Mouse (Mus musculus): ENCODE data around the gene Ntsr2. TPM values are rescaled to one million over a fixed set of nuclear protein-coding genes. Genes with fewer than 3 reads are reported as not detected.

The Ntsr2 gene
- polyA plus RNA-seq (2014; fragmentation: Nextera tagmentation; extraction: Ambion mirVana): not detected in 2 replicates

- peak; percentile 56 for ATAC-seq (replicated peaks; ENCODE audit: low FRiP score)
- Histone ChIP-seq H3K27ac (ENCODE audit: low read depth, low read length) (no peak within 1 kb of the TSS), H3K36me3 (ENCODE audit: control insufficient read depth, insufficient read depth, low read length) (no peaks in the 10 kb centered on the region), H3K9me3 (ENCODE audit: control insufficient read depth, low read length) (no peaks in the 10 kb centered on the region), H3K9ac (ENCODE audit: low read depth, low read length) (no peak within 1 kb of the TSS), H3K4me1 (replicated peaks; ENCODE audit: control insufficient read depth, insufficient read depth, low read length) (no peaks in the 10 kb centered on the region), H3K27me3 (replicated peaks; ENCODE audit: control insufficient read depth, insufficient read depth, low read length) (peaks cover 30% of the 10 kb centered on the region), H3K4me2 (peak within 1 kb of the TSS; percentile 45), H3K4me3 (ENCODE audit: low read depth, low read length) (no peak within 1 kb of the TSS; the same call in 1 of the 2 replicates)
- DNase-seq (ENCODE audit: low spot score): peak; percentile 69
- 10% methylated on average over 58 of the region's 58 CpGs for WGBS
Observed at GRCm38 (mm10) chr12:16653332-16654093, at the start of gene Ntsr2. TSS of gene Ntsr2 (plus strand) at chr12:16653382.

- Histone ChIP-seq H3K36me3 (ENCODE audit: control insufficient read depth, insufficient read depth, low read length) (no peaks in the 10 kb centered on the region), H3K4me2 (no peak overlapping the region), H3K9ac (ENCODE audit: low read depth, low read length) (no peak overlapping the region), H3K27me3 (replicated peaks; ENCODE audit: control insufficient read depth, insufficient read depth, low read length) (no peaks in the 10 kb centered on the region), H3K4me1 (replicated peaks; ENCODE audit: control insufficient read depth, insufficient read depth, low read length) (no peaks in the 10 kb centered on the region), H3K9me3 (ENCODE audit: control insufficient read depth, low read length) (no peaks in the 10 kb centered on the region), H3K4me3 (ENCODE audit: low read depth, low read length) (no peak overlapping the region), H3K27ac (ENCODE audit: low read depth, low read length) (no peak overlapping the region)
- no peak for ATAC-seq (replicated peaks; ENCODE audit: low FRiP score)
- WGBS: 67% methylated on average over 5 of the region's 5 CpGs
- DNase-seq (ENCODE audit: low spot score): no peak
Observed at GRCm38 (mm10) chr12:16605624-16606023, 47.6 kb upstream of the Ntsr2 start.

- no peaks in the 10 kb centered on the region for H3K36me3 ChIP-seq (ENCODE audit: control insufficient read depth, insufficient read depth, low read length)
- ATAC-seq (replicated peaks; ENCODE audit: low FRiP score) (no peak), DNase-seq (ENCODE audit: low spot score) (no peak)
- no peak within 1 kb of the TSS for H3K27ac ChIP-seq (ENCODE audit: low read depth, low read length)
- no peaks in the 10 kb centered on the region for H3K4me1 ChIP-seq (replicated peaks; ENCODE audit: control insufficient read depth, insufficient read depth, low read length)
- WGBS: 79% methylated on average over 2 of the region's 2 CpGs
- no peak within 1 kb of the TSS for H3K4me2 ChIP-seq
- no peak within 1 kb of the TSS for H3K9ac ChIP-seq (ENCODE audit: low read depth, low read length)
- H3K4me3 ChIP-seq (ENCODE audit: low read depth, low read length): no peak within 1 kb of the TSS
- H3K27me3 ChIP-seq (replicated peaks; ENCODE audit: control insufficient read depth, insufficient read depth, low read length): no peaks in the 10 kb centered on the region
- no peaks in the 10 kb centered on the region for H3K9me3 ChIP-seq (ENCODE audit: control insufficient read depth, low read length)
Observed at GRCm38 (mm10) chr12:16610936-16611335, 42.2 kb upstream of the Ntsr2 start, which contains the start of gene Lpin1. TSS of gene Lpin1 (minus strand) at chr12:16610966.

DNA sequence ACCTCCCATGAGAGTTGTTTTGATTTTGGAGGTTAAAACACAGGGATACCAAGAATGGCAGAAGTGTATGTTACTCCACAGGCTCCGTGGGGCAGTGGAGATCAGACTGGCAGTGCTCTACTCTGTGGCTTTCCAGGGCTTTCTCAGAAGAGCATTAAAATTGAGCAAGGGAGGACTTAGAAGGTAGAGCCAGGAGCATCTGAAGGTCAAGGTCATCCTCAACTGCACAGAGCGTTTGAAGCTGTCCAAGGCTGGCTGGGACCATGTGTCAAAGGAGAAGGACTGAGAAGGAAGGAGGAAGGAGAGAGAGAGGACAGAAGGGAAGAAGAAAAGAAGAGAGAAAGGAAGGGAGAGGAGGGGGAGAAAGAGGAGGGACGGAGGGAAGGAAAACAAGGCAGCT, 38.6 kb upstream of the Ntsr2 start:
- no peaks in the 10 kb centered on the region for H3K9me3 ChIP-seq (ENCODE audit: control insufficient read depth, low read length)
- no peaks in the 10 kb centered on the region for H3K27me3 ChIP-seq (replicated peaks; ENCODE audit: control insufficient read depth, insufficient read depth, low read length)
- ATAC-seq (replicated peaks; ENCODE audit: low FRiP score): no peak
- no peaks in the 10 kb centered on the region for H3K4me1 ChIP-seq (replicated peaks; ENCODE audit: control insufficient read depth, insufficient read depth, low read length)
- DNase-seq (ENCODE audit: low spot score): no peak
- H3K4me2 ChIP-seq: no peak overlapping the region
- WGBS: 61% methylated on average over 3 of the region's 3 CpGs
- H3K4me3 ChIP-seq (ENCODE audit: low read depth, low read length): no peak overlapping the region
- H3K27ac ChIP-seq (ENCODE audit: low read depth, low read length): no peak overlapping the region
- no peaks in the 10 kb centered on the region for H3K36me3 ChIP-seq (ENCODE audit: control insufficient read depth, insufficient read depth, low read length)
- no peak overlapping the region for H3K9ac ChIP-seq (ENCODE audit: low read depth, low read length)

DNA sequence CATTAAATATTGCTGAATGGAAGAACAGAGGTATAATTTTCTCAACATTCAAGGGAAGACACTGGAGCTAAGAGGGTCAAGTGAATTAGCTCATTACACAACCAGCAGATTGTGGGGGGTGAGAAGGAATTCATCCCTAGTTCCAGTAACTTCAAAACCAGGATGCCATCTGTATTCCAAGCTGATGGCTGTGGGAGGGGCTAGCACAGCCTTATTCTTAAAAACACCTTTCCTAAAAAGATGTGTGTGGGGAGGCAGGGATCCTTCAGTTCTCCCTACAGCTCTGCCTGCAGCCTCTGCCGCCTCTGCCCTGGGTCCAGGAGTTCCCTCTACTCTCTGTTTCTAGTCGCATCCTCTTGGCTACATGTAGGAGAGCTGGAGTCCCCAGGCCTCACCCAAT, 37.4 kb upstream of the Ntsr2 start:
- Histone ChIP-seq H3K4me3 (ENCODE audit: low read depth, low read length) (no peak overlapping the region), H3K4me2 (no peak overlapping the region), H3K27ac (ENCODE audit: low read depth, low read length) (no peak overlapping the region), H3K4me1 (replicated peaks; ENCODE audit: control insufficient read depth, insufficient read depth, low read length) (no peaks in the 10 kb centered on the region), H3K36me3 (ENCODE audit: control insufficient read depth, insufficient read depth, low read length) (no peaks in the 10 kb centered on the region), H3K9ac (ENCODE audit: low read depth, low read length) (no peak overlapping the region), H3K27me3 (replicated peaks; ENCODE audit: control insufficient read depth, insufficient read depth, low read length) (no peaks in the 10 kb centered on the region), H3K9me3 (ENCODE audit: control insufficient read depth, low read length) (no peaks in the 10 kb centered on the region)
- ATAC-seq (replicated peaks; ENCODE audit: low FRiP score) (no peak), DNase-seq (ENCODE audit: low spot score) (no peak)
- WGBS: 72% methylated on average over 2 of the region's 2 CpGs

DNA sequence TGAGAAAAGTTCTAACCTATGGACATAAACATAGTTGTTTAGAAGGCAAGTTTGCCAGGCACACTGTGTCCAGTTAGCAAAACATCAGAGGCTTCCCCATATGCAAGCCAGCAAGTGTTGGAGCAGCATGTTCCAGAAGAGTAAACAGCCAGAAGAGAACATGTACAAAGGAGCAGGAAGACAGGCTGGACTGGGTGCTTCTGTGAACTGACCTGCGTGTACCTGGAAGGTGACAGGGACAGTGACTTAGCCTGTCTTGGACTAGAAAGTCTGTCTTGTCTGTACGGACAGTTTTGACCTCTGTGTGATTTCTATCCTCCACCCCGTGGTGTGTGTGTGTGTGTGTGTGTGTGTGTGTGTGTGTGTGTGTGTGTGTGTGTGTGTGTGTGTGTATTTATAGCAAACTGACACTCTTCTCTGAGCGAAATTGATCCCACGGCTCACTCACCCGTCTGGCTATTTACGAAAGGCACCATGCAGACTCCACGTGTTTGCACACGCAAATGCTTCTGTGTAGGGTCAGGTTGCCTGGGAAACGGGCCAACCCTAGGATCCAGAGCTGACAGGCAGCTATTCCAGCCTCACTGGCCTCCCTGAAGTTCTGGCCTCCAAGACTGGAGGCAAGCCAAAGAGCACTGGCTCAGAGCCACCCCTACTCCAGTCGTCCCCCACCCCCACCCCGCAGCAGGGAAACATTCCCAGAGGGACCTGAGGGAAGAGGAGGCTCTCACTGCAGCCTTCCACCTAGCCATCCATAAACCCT, 34.5 kb upstream of the Ntsr2 start:
- WGBS: 55% methylated on average over 12 of the region's 12 CpGs

DNA sequence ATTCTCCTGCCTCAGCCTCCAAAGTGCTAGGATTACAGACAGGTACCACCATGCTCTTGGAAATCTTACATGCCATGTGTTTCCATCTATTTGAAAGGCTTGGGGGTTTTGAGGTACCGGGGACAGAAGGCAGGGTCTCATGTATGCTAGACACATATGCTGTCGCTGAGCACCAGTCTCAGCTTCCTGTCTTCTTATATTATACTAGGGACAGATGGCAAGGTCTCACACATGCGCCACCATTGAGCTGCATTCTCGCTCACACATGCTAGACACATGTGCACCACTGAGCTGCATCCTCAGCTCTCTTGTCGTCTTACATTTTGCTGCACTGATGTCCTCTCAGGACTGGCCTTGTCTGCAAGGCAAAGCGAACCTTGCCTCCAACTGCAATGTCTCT, 33.7 kb upstream of the Ntsr2 start:
- DNase-seq (ENCODE audit: low spot score) (no peak), ATAC-seq (replicated peaks; ENCODE audit: low FRiP score) (no peak)
- no peaks in the 10 kb centered on the region for H3K36me3 ChIP-seq (ENCODE audit: control insufficient read depth, insufficient read depth, low read length)
- H3K9me3 ChIP-seq (ENCODE audit: control insufficient read depth, low read length): no peaks in the 10 kb centered on the region
- H3K4me1 ChIP-seq (replicated peaks; ENCODE audit: control insufficient read depth, insufficient read depth, low read length): no peaks in the 10 kb centered on the region
- H3K27ac ChIP-seq (ENCODE audit: low read depth, low read length): no peak overlapping the region
- no peak overlapping the region for H3K4me3 ChIP-seq (ENCODE audit: low read depth, low read length)
- H3K27me3 ChIP-seq (replicated peaks; ENCODE audit: control insufficient read depth, insufficient read depth, low read length): no peaks in the 10 kb centered on the region
- no peak overlapping the region for H3K9ac ChIP-seq (ENCODE audit: low read depth, low read length)
- H3K4me2 ChIP-seq: no peak overlapping the region
- 82% methylated on average over 6 of the region's 6 CpGs for WGBS

More for the DNA sequence above, 34.5 kb upstream of the Ntsr2 start:
- Histone ChIP-seq H3K4me1 (replicated peaks; ENCODE audit: control insufficient read depth, insufficient read depth, low read length) (no peaks in the 10 kb centered on the region), H3K9ac (ENCODE audit: low read depth, low read length) (no peak overlapping the region), H3K27me3 (replicated peaks; ENCODE audit: control insufficient read depth, insufficient read depth, low read length) (no peaks in the 10 kb centered on the region), H3K36me3 (ENCODE audit: control insufficient read depth, insufficient read depth, low read length) (no peaks in the 10 kb centered on the region), H3K9me3 (ENCODE audit: control insufficient read depth, low read length) (no peaks in the 10 kb centered on the region), H3K27ac (ENCODE audit: low read depth, low read length) (no peak overlapping the region), H3K4me3 (ENCODE audit: low read depth, low read length) (no peak overlapping the region), H3K4me2 (no peak overlapping the region)
- ATAC-seq (replicated peaks; ENCODE audit: low FRiP score): peak; percentile 41
- DNase-seq (ENCODE audit: low spot score): no peak

DNA sequence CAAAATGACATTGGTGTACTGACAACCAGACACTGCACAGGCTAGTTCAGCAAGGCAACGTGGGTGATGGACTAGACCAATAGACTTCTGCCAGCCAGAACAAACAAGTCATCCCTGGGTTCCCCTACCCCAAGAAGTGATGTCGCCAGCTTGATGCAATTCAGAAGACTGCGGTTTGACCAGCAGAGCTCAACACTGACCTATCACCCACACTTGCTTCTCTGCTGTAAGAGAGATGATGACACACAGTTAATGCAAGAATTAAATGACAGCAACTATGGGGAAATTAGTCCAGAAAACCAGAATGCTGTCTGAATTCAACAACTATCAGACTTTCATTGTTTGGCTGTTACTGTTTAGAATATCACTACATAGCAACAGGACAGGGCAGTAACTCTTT, 33.0 kb upstream of the Ntsr2 start:
- ATAC-seq (replicated peaks; ENCODE audit: low FRiP score): no peak
- Histone ChIP-seq H3K36me3 (ENCODE audit: control insufficient read depth, insufficient read depth, low read length) (no peaks in the 10 kb centered on the region), H3K9ac (ENCODE audit: low read depth, low read length) (no peak overlapping the region), H3K4me2 (no peak overlapping the region), H3K9me3 (ENCODE audit: control insufficient read depth, low read length) (no peaks in the 10 kb centered on the region), H3K4me1 (replicated peaks; ENCODE audit: control insufficient read depth, insufficient read depth, low read length) (no peaks in the 10 kb centered on the region), H3K27ac (ENCODE audit: low read depth, low read length) (no peak overlapping the region), H3K4me3 (ENCODE audit: low read depth, low read length) (no peak overlapping the region), H3K27me3 (replicated peaks; ENCODE audit: control insufficient read depth, insufficient read depth, low read length) (no peaks in the 10 kb centered on the region)
- 73% methylated on average over 3 of the region's 3 CpGs for WGBS
- DNase-seq (ENCODE audit: low spot score): no peak

All from liver, embryonic 11.5 days (tissue).